Mouse (Mus musculus) embryonic facial prominence, embryonic 13.5 days (tissue): ENCODE results near the gene Cep152. TPM values are rescaled to one million over a fixed set of nuclear protein-coding genes. Genes with fewer than 3 reads are reported as not detected.

Experiments
- ATAC-seq: fragments of 200-750 bp; cut with Nextera tagmentation; 2 replicates; pipeline ENCODE4 v1.8.0; 2017; ENCODE audit warnings: low read depth; ENCODE audit not compliant: insufficient number of reproducible peaks, insufficient read depth, low FRiP score, low TSS enrichment
- H3K27ac ChIP-seq: fragments of 300-500 bp; sonication (generic); 2 replicates; pipeline ENCODE4 v1.5.1; 2015; ENCODE audit warnings: moderate library complexity, mild to moderate bottlenecking, inconsistent platforms
- H3K27me3 ChIP-seq: fragments of 300-500 bp; sonication (generic); 2 replicates; pipeline ENCODE4 v1.6.1; 2015; ENCODE audit warnings: mild to moderate bottlenecking, inconsistent platforms
- H3K36me3 ChIP-seq: fragments of 300-500 bp; sonication (generic); 2 replicates; pipeline ENCODE4 v1.6.1; 2015; ENCODE audit warnings: mild to moderate bottlenecking, inconsistent platforms
- H3K4me1 ChIP-seq: fragments of 300-500 bp; sonication (generic); 2 replicates; pipeline ENCODE4 v1.6.1; 2015; ENCODE audit warnings: inconsistent platforms
- H3K4me2 ChIP-seq: fragments of 300-500 bp; sonication (generic); 2 replicates; pipeline ENCODE4 v1.6.1; 2015; ENCODE audit warnings: moderate library complexity, mild to moderate bottlenecking, inconsistent platforms
- H3K4me3 ChIP-seq: fragments of 300-500 bp; sonication (generic); 2 replicates; pipeline ENCODE4 v1.5.1; 2015; ENCODE audit warnings: mild to moderate bottlenecking, inconsistent platforms
- H3K9ac ChIP-seq: fragments of 300-500 bp; sonication (generic); 2 replicates; pipeline ENCODE4 v1.6.1; 2015; ENCODE audit warnings: mild to moderate bottlenecking, inconsistent platforms
- H3K9me3 ChIP-seq: fragments of 300-500 bp; sonication (generic); 2 replicates; pipeline ENCODE4 v1.6.1; 2016; ENCODE audit warnings: inconsistent platforms
- WGBS: fragments of 180-500 bp; shearing (Covaris S2); methylation state at CpG from one replicate; pipeline ENCODE4 v1.1.7; 2015; ENCODE audit warnings: mixed read lengths; 5-methylcytosine and 5-hydroxymethylcytosine counted together
- polyA plus RNA-seq: library from polyadenylated mRNA; unstranded; fragments of >200 nt; fragmentation: Nextera tagmentation; extraction: Ambion mirVana; gene quantifications from 2 replicates; pipeline ENCODE4 v1.2.1, GENCODE M21; 2015

The Cep152 gene
- polyA plus RNA-seq, 1 experiment from 2014 or later: 6.7 TPM

- ATAC-seq: no peak
- H3K4me2 ChIP-seq: no peak overlapping the region
- peaks cover 4% of the 10 kb centered on the region for H3K4me1 ChIP-seq
- no peaks in the 10 kb centered on the region for H3K9me3 ChIP-seq
- H3K27ac ChIP-seq: no peak overlapping the region
- 26% methylated on average over 3 of the region's 3 CpGs for WGBS
- H3K36me3 ChIP-seq: no peaks in the 10 kb centered on the region
- no peaks in the 10 kb centered on the region for H3K27me3 ChIP-seq
- H3K4me3 ChIP-seq: no peak overlapping the region
- no peak overlapping the region for H3K9ac ChIP-seq
Observed at GRCm38 (mm10) chr2:125514391-125514790, 110.5 kb downstream of the Cep152 start.

Other genes with a start within 250 kb of the Cep152 start
- gene Gm9913, start 120.0 kb downstream of the Cep152 start, polyA plus RNA-seq: 0.38 and 0.39 TPM in 2 replicates
- gene Fbn1, start 117.1 kb downstream of the Cep152 start, polyA plus RNA-seq: 19.3 and 24.4 TPM in 2 replicates
- gene Eid1, start 48.0 kb upstream of the Cep152 start, polyA plus RNA-seq: 292 and 317 TPM in 2 replicates
- gene Shc4, start 99.0 kb upstream of the Cep152 start, polyA plus RNA-seq: 1.5 and 2.0 TPM in 2 replicates
- gene Secisbp2l, start 157.8 kb upstream of the Cep152 start, polyA plus RNA-seq: 21.5 and 26.0 TPM in 2 replicates
- gene Galk2, start 234.0 kb upstream of the Cep152 start, polyA plus RNA-seq: 37.7 and 41.4 TPM in 2 replicates
- gene Cops2, start 234.0 kb upstream of the Cep152 start, polyA plus RNA-seq: 84.7 and 87.6 TPM in 2 replicates